Mouse (Mus musculus) layer of hippocampus, adult 8-10 months (tissue): ENCODE results near the gene Dnajc28. TPM values are rescaled to one million over a fixed set of nuclear protein-coding genes. Genes with fewer than 3 reads are reported as not detected.
A peak's percentile ranks its signal among the peaks of the same experiment; 100 is the strongest.

Source experiments
- DNase-seq, 2 experiments: peaks; one replicate each; pipeline ENCODE4 v3.0.0; 2022; ENCODE audit warnings: low spot score in 2 of 2
- total RNA-seq, 4 experiments: library from RNA; stranded (reverse); gene quantifications; 2 replicates each; pipeline ENCODE4 v1.2.4; 2022

Gene Dnajc28
- total RNA-seq, 4 experiments from 2014 or later, result 7.6 to 13.5 (median 8.8) TPM

DNA sequence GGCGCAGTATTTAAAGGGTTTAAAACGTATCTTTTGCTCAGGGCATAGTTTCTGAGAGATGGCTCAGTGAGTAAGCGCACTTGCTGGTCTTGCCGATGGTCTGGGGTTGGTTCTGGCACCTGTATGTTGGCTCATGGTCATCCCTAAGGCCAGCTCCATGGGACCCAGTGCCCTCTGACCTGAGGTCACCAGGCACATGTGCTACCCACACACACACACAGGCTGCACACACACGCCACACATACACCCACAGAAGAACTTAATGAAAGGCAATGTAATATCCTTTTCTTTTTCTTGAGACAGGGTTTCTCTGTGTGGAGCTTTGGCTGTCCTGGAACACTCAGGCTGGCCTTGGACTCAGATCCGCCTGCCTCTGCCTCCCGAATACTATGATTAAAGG is 14.1 kb upstream of the Dnajc28 start:
- DNase-seq, result no peak

DNA sequence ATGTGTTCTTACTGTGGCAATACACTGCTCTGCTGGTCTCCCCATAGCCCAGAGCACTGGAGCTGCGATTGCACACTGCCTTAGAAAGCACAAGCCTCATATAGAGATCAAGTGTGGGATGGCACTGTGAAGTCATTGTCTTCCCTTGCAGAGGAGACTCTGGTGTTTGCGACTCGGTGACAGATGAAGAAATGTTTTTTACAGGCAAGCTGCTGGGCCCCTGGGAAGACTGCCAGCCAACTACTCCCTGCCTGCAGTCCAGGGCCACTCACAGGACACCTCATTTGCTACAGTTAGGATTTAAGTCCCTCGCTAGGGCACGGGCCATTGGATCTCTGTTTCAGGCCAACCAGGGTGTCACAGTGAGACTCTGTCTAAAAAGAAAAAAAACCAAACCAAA is 13.6 kb upstream of the Dnajc28 start:
- no peak for DNase-seq

DNA sequence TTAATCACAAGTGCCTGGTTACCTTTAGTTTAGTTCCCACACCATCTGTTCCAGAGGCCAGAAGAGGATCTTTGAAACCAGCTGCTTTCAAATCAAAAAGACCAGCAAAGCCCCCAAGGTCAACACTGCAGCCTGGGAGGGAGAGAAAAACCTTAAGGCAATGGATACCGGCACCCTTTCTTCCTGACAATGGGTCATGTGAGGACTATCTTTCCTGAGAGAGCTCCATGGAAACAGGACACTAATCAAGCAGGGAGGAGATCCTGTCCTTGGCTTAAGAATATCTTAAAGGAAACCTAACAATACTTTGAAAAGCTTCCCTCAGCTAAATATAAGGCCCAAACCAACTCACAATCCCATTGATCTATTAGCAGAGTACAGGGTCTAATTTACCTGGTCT is 11.8 kb upstream of the Dnajc28 start:
- no peak for DNase-seq

DNA sequence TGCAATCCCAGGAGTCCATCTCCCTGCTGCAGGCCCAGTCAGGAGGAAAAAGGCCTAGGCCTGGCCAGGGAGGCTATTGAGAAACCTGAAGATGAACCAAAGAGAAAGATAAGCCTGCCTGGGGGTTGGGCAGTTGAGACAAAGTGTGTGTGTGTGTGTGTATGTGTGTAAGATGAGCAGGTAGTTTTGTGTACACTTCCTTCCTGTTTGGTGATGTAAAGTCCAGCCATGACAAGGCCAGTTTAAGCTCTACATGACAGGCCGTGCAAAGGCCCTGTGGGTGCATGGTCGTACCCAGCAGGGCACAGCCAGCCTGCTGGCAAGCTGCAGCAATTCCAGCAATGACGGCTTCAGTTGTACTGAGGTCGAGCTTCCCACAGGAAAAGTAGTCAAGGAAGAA is 10.9 kb upstream of the Dnajc28 start:
- DNase-seq, result no peak

DNA sequence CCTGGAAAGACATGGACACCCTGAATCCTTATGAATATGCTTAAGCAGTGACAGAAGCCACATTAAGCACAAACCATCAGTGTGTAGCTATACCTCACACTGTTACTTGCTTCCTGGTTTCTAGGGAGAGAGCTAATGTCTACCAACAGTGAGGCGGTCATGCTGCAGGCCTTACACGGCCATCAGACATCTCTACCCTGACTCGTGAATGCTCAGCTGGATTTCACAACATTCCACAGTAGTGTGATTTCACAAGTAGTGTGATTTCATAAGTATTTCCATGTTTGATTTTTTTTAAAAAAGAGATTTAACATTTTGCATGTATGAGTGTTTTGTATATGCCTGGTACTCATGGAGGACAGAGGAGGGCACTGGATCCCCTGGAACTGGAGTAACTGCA is 9.8 kb upstream of the Dnajc28 start:
- no peak for DNase-seq

DNA sequence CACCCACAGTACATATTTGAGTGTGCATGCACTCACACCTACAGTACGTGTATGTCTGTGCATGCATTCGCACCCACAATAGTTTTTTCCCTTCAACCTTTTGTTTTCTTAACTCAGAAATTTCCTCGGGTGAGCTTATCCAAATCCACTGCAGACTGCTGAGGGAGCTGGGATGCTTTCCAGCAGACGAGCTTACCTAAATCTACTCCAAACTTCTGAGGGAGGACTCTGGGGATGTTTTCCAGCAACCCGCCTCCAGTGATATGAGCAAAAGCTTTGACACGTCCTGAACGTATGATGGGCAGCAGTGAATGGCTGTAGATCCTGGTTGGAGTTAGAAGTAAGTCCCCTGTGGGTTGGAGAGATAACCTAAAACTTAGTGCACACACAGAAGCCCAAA is 9.0 kb upstream of the Dnajc28 start:
- no peak for DNase-seq

DNA sequence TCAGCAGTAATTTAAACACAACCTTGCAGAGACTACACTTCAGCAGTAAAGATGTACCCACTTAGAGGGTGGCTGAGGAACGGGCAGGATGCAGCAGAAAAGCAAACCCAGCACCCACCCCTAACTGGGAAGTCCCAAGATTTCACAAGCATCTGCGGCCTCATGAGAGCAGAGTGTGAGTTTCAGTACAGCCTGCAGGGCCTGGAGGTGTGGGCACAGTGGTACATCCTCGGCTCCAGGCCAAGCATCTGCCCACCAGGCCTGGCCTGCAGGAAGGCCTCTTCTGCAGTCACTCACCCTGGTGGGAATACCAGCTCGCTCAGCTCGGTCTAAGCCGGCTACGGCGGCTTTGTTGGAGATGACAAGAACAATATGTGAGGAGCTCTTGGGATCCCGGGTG is 4.2 kb upstream of the Dnajc28 start:
- DNase-seq, result no peak

DNA sequence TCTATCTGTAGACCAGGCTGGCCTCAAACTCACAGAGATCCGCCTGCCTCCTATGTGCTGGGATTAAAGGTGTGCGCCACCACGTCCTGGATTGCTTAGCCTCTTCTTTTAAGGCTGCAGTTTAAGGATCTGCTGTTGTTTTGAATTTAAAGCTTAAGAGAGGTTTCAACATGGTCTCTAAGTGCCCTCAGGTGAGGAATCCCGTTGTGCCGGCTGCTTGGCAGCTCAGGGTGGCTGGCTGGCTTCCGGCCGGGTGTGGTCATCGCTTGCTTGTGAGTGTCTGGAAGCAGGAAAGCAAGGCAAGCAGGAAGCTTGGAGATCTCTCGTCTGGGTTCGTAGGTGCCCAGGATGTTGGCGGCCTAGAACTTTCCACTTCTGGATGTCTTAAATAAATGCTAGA is 2.2 kb upstream of the Dnajc28 start:
- DNase-seq, result no peak

DNA sequence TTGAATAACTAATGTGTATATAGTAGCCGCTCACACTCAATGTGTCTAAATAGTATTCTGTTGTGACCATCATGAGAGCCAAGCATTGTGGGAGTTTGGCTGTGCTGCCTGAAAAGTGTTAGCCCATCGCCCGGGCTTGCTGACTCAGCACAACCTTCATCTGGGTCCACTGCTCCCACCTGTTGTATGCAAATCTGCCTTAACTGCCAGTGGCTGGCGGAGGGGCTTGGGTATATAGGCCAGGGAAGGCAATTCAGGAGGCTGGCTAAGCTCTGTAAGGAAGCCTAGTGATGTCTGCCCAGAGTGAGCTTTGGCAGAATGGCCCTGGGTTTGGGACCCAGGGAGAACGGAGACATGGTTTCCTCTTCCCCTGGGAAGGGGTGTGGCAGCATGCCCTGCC is 1.4 kb upstream of the Dnajc28 start:
- DNase-seq, result no peak

DNA sequence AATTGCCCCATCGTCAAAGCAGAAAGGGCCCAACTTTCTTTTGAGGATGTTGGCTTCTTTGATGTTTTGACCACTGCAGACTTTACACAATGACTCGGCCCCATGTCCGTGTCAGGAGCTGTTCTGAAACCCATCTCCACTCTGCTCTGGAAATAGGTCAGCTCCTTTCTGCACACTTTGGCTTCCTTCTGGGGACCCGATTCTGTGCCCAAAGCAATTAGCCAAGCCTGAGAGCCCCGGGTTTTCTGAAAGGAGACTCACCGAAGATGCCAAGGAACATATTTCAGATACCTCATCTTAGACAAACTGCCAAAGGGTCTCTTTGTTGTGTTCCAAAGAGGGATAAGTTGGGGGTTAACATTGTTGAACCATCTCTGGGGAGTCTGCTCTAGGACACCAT is 4.3 kb downstream of the Dnajc28 start:
- DNase-seq, result peak in 1 of 2 experiments; percentile 30

DNA sequence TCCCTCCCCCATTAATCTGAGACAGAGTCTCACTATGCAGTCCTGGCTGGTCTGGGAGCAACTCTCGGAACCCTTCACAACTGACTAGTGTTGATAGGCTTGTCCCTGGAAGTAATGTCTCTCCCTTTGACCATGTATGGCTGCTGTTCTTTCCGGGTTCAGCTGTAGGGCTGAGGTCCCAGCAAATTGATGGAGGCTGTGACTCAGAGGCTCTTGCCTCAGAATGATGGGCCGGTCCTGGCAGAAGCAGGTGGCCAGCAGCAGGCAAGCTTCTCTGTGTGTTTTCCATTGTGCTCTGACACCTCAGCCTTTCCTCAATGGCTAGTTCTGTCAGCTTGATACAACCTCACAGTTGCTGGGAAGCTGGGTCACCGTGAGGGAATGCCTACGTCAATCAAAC is 6.3 kb downstream of the Dnajc28 start:
- no peak for DNase-seq

DNA sequence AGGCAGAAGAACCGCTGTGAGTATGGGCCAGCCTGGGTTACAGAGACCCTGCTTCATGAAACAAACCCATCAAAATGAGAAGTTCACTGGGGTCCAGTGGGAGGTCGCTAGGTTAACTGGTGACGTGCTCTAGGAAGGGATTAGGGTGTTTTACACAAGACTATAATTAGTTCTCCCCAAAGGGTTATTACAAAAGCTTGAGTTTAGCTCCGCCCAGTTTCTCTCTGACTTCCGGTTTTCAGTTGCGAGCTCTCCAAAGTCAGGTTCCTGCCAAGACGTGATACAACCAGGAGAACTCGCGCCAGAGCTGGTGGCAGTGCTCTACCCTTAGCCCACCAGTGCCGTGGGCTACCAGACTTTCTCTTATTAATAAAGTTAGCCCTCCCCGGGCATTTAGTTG is 7.6 kb downstream of the Dnajc28 start:
- no peak for DNase-seq

DNA sequence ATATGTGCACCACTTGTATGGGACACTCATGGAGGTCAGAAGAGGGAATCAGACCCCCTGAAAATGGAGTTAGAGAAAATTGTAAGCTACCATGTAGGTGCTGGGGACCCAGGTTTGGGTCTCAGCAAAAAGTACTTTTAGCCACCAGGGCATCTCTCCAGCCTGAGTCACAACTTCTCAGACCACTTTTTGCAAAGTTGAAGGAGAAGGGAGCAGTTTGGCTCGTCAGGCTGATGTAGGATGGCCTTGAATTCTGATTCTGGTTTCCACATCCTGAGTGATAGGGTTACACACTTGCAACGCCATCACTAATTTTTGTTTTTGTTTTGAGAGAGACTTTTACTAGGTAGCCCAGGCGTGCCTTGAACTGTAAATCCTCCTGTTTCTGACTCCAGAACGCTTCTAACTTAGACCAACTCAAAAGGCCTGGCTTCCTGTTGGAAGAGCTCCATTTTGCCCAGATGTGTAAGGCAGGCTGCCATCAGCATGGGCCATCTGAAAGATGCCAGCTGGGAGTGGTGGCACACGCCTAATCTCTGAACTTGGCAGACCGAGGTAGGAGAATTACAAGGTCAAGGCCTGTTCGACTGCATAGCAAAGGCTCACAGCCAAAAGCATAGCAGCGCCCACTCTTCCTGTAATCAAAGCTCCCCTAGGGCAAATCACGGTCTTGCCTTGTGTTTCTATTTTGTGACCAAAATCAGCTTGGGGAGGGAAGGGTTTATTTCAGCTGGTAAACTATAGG is 9.2 kb downstream of the Dnajc28 start:
- DNase-seq, result no peak

DNA sequence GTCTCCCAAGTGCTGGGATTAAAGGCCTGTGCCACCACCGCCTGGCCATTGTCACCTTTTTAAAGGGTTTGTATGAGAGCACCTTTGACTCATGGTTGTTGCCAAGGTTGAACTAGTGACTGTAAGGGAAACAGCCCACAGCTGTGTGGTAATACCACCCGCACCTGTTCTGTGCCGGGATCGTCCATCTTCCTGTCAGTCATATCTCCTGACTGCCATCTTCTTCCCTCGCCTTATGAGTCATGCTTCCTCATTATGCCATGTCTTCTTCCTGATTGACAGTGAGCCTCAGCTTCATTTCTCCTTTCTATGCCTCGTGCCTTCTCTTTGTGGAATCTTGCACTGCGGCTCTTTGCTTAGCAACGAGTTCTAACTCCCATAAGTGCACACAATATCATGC is 11.9 kb downstream of the Dnajc28 start:
- no peak for DNase-seq

DNA sequence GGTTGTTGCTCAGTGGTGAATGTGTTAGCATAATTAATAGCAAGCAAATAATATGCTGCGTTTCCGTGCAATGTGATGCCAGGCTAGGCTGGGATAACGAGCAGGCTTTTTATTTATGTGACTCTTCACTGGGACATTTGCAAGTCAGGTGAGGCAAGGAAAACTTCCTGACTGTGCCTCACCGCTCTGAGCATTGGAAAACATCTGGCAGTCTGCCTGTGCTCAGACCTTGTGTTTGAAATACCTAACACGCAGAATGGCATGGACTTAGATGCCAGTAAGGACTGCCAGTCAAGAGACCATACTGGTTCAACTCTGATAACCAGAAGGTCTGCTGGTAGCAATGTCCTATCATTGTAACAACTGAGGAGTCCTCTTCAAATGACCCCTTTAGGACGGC is 13.7 kb downstream of the Dnajc28 start:
- no peak for DNase-seq

DNA sequence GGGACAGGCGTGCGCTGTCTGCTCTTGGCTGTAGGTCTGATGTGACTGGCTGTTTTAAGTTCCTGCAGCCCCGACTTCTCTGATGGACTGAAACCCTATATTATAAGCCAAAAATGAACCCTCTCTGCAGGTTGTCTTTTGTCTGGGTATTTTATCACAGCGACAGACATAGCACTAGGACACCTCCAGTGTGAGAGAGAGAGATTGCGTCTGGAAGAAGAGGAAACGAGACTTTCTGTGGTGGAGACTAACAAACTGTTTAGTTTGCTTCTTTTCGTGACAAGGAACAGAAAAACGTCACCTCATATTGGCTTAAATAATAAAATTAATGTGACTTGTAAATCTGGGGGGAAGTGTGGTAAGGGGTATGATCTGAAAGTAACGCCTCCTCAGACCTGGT is 17.1 kb downstream of the Dnajc28 start:
- no peak for DNase-seq

DNA sequence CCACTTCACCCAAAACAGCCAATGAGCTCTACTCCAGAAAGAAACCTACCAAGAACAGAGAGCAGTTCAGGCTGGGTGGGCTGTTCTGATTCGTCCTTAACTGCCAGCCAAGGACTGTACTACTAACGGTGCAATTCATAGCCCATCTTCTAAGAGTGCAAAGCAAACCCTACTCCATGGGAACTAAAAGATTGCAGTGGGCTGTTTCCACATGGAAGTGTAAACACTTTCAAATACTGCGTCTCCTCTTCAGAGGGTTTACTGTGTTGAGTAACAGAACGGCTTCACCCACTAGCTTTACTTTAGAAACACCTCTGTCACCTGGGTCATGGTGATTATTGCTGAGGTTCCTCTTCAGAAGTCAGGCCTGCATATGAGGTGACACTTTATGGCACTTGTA is 17.7 kb downstream of the Dnajc28 start:
- DNase-seq, result no peak

DNA sequence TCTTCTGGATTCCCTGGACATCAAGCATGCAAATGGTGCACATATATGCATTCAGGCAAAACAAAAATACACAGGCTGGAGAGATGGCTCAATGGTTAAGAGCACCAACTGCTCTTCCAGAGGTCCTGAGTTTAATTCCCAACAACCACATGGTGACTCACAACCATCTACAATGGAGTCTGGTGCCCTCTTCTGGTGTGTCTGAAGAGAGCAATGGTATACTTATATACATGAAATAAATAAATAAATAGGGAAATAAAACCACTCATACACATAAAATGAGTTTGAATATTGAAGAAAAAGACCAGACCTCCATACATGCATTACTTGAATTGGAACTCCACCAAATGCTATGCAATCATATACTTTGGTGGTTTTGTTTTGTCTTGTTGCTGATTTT is 19.6 kb downstream of the Dnajc28 start:
- DNase-seq, result no peak

DNA sequence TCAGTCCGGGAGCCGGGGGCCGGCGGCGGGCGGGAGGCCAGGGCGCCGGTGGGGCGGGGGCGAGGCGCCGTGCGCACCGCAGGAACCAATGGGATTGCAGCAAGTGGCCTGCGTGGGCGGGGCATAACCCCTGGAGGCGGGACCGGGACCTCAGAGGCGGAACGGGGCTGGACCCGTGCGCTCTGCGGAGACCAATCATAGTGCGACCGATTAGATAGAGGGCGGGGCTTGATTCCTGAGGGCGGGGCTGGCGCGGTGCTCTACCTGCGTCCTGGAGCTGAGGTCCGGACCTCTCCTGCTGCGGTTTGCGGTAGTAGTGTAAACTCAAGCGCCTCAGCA is 21.2 kb downstream of the Dnajc28 start, which contains the start of gene Tmem50b:
TSS of gene Tmem50b (minus strand) at position 129 of the 339 bp plus-strand sequence.
- peak; percentile 97 to 99 for DNase-seq

DNA sequence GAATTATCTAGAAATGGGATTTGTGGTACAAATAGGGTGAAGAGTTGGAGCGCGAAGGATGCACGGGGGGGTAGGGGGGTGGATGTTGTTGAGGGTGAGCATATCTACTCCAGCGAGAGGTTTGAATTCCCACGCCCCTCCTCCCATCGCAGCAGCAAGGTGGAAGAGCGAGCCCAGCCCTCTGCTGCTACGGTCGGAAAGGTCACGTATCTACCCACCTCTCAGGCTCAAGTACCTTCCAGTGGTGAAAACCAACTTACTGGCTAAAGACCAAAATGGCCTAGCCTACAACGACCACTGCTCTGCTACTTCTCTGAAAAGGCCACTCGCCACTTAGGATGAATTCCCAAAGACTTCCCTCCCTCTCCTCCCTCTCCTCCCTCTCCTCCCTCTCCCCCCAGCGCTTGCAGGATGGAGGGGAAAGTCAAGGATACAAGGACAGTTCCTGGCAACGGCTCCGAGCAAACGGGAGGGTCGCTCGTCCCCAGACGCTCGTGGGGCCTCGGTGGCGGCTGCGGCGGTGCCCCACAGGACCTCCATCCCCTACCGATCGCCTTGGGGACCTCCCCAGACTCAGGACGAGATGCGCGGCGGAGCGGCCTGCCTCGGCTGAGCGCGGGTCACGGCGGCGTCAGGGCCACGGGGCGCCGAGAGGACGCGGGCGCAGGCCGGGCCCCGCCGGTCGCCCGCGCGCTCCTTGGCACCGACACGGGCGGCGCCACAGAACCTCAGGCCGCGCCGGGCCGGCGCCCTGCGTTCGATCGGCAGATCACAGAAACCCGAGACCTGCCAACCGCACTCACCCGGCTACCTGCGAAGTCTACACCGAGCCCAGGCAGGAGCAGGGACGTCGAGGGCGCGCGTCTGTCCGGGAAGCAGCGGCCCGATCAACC is 21.8 kb downstream of the Dnajc28 start:
- no peak for DNase-seq

DNA sequence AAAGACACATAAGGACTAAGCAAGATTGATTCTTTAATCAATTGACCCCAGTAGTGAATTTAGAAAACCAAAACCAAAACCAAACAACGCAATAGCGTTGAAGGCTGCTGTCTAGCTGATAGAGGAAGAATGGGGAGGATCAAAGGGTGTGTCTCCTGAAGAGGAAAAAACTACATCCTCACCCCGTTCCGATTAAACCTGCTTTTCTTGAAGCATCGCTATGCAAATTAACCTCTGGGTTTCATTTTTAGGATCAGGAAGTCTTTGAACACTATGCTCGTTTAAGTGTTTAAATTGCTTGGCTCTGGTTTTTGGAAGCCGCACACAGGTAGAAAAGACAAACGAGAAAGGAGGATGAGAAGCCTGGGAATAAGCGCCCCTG is 22.4 kb downstream of the Dnajc28 start:
- DNase-seq, result no peak

DNA sequence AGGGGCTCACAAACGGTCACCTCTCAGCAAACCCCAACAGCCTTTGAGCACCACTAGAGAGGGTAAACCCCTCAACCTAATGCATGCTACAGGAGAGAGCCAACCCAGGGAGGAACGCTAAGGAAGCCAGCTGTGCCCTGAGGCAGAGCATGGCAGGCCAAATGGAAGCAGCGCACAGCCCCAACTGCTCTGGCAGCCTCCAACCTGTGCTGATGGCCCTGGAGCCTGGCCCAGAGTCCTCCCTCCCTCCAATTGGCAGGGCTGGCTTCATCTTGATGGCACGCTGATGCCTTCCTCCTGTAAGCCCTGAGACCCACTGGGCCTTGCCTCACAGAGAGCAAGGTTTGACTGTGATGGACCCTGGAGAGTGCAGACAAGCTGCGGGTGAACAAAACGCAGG is 23.8 kb downstream of the Dnajc28 start:
- peak in 1 of 2 experiments; percentile 32 for DNase-seq

DNA sequence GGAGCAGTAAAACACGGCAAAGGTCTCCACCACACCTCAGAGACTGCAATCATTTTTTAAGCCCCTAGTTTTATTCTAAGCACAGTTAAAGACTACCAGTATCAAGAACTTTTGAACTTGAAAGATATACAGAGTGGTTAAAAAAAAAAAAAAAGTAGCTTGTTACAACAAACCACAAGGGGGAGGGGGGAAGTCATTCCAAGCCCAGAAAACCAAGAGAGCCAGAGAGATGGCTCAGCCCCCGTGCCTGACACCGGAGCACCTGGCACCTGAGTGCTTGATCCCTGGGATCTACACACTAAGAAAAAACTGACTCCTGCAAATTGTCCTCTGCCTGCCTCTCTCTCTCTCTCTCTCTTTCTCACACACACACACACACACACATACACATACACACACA is 25.6 kb downstream of the Dnajc28 start:
- no peak for DNase-seq
